Mouse (Mus musculus): ENCODE measurements at regions not wholly inside any gene's neighbourhood (a gene's known extent, or its start where the extent isn't known, plus 50 kb on each side); places are given as distances from the start of the nearest gene placed in this dataset.

DNA sequence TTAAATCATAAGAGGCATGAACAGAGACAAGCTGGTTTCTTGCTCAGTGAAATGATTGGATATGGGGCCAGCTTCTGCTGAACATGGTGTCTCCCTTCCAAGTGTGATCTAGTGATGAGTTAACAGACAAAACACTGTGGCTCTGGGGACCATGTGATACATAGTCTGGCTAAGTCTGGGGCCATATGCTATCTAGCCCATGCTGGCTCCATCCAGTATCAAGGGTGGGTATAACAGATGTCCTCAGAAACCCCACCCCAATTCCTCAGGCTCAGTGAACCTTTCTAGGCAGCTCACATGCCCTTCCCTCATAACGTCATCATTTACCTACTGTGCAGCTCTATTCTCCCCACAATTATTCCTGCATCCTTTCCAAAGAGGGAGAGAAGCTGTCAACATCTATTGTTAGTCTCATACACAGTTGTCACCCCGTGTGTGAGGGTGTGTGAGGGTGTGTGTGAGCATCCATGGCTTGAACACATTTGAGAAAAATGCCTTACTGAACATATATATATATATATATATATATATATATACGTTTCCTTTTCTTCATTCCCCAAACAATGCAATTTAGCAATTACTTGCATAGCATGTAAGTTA, 73.9 kb upstream of the Wscd1 start:
- TF ChIP-seq E2F4 (IDR thresholded peaks at IDR 0.05; ENCODE audit: borderline replicate concordance, low read depth, low read length) (no peak), CHD2 (IDR thresholded peaks at IDR 0.05; ENCODE audit: low read length) (no peak), POLR2AphosphoS5 (IDR thresholded peaks at IDR 0.05; ENCODE audit: borderline replicate concordance, low read depth, low read length) (no peak), MYB (IDR thresholded peaks at IDR 0.05; ENCODE audit: low read depth, low read length) (no peak), TAL1 (IDR thresholded peaks at IDR 0.05; ENCODE audit: low read length) (no peak), HCFC1 (IDR thresholded peaks at IDR 0.05; ENCODE audit: low read depth, low read length) (no peak), ZC3H11A (IDR thresholded peaks at IDR 0.05; ENCODE audit: low read depth, low read length) (no peak), TCF12 (IDR thresholded peaks at IDR 0.05; ENCODE audit: low read depth, low read length) (no peak), MEF2A (IDR thresholded peaks at IDR 0.05; ENCODE audit: extremely low read depth, insufficient replicate concordance, low read depth, low read length, poor library complexity, severe bottlenecking) (no peak), MXI1 (IDR thresholded peaks at IDR 0.05; ENCODE audit: low read depth, low read length) (no peak), RAD21 (IDR thresholded peaks at IDR 0.05; ENCODE audit: low read depth, low read length) (no peak), MYC (IDR thresholded peaks at IDR 0.05; ENCODE audit: low read depth, low read length) (no peak), USF1 (IDR thresholded peaks at IDR 0.05; ENCODE audit: low read depth, low read length) (no peak), MAZ (IDR thresholded peaks at IDR 0.05; ENCODE audit: low read depth, low read length) (no peak), NELFE (IDR thresholded peaks at IDR 0.05; ENCODE audit: low read depth, low read length) (no peak), ELF1 (IDR thresholded peaks at IDR 0.05; ENCODE audit: low read depth, low read length) (no peak), TBP (IDR thresholded peaks at IDR 0.05; ENCODE audit: low read depth, low read length) (no peak), ZNF384 (IDR thresholded peaks at IDR 0.05; ENCODE audit: low read depth, low read length) (no peak), GATA1 (IDR thresholded peaks at IDR 0.05; ENCODE audit: low read depth, low read length) (no peak), CHD1 (IDR thresholded peaks at IDR 0.05; ENCODE audit: low read depth, low read length) (no peak)
- Histone ChIP-seq H3K36me3 (ENCODE audit: control insufficient read depth in 1 of 2, insufficient read depth in 2 of 2, low read length in 2 of 2) (no peaks in the 10 kb centered on the region), H3K27ac (ENCODE audit: control insufficient read depth, low read depth, low read length) (no peak overlapping the region), H3K27me3 (ENCODE audit: control insufficient read depth in 1 of 2, insufficient read depth in 2 of 2, low read length in 2 of 2) (no peaks in the 10 kb centered on the region), H3K4me1 (ENCODE audit: control insufficient read depth in 1 of 2, insufficient read depth in 2 of 2, low read length in 2 of 2) (no peaks in the 10 kb centered on the region), H3K9me3 (replicated peaks; ENCODE audit: insufficient read depth, low read length) (no peaks in the 10 kb centered on the region), H3K79me2 (ENCODE audit: control insufficient read depth, insufficient read depth, low read length, poor library complexity) (no peaks in the 10 kb centered on the region), H3K9ac (ENCODE audit: control insufficient read depth, low read depth, low read length, poor library complexity, severe bottlenecking) (no peak overlapping the region), H3K4me3 (ENCODE audit: control insufficient read depth in 1 of 2, insufficient read depth in 1 of 2, low read depth in 2 of 2, low read length in 2 of 2) (no peak overlapping the region)
- DNase-seq (ENCODE audit: low read depth, low spot score), result no peak

DNA sequence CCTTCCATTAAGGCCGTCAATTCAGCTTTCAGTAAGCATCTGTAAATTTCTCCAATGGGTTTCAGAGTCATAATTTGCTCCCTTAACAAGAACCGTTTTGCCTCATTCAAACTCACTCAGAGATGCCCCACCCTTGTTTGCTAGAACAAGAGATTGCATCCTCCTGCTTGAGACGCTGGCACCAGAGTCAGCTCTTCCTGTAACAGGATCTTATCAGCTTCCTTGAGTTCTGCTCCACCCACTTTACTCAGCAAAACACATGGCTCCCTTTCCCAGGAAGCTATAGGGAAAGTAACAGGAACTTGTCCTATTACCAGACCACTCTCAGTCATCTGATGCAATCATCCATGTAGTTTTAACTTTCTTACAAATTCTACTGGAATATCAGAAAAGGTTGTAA, 52.7 kb upstream of the Wscd1 start:
- Histone ChIP-seq H3K4me3 (ENCODE audit: control insufficient read depth in 1 of 2, insufficient read depth in 1 of 2, low read depth in 2 of 2, low read length in 2 of 2) (no peak overlapping the region), H3K79me2 (ENCODE audit: control insufficient read depth, insufficient read depth, low read length, poor library complexity) (no peaks in the 10 kb centered on the region), H3K27ac (ENCODE audit: control insufficient read depth, low read depth, low read length) (no peak overlapping the region), H3K9me3 (replicated peaks; ENCODE audit: insufficient read depth, low read length) (no peaks in the 10 kb centered on the region), H3K9ac (ENCODE audit: control insufficient read depth, low read depth, low read length, poor library complexity, severe bottlenecking) (no peak overlapping the region), H3K36me3 (ENCODE audit: control insufficient read depth in 1 of 2, insufficient read depth in 2 of 2, low read length in 2 of 2) (no peaks in the 10 kb centered on the region), H3K4me1 (ENCODE audit: control insufficient read depth in 1 of 2, insufficient read depth in 2 of 2, low read length in 2 of 2) (no peaks in the 10 kb centered on the region), H3K27me3 (ENCODE audit: control insufficient read depth in 1 of 2, insufficient read depth in 2 of 2, low read length in 2 of 2) (no peaks in the 10 kb centered on the region)
- TF ChIP-seq MYC (IDR thresholded peaks at IDR 0.05; ENCODE audit: low read depth, low read length) (no peak), JUND (IDR thresholded peaks at IDR 0.05; ENCODE audit: low read depth, low read length) (no peak), ZNF384 (IDR thresholded peaks at IDR 0.05; ENCODE audit: low read depth, low read length) (no peak), NELFE (IDR thresholded peaks at IDR 0.05; ENCODE audit: low read depth, low read length) (no peak), BHLHE40 (IDR thresholded peaks at IDR 0.05; ENCODE audit: borderline replicate concordance, low read depth, low read length) (no peak), CHD2 (IDR thresholded peaks at IDR 0.05; ENCODE audit: low read length) (no peak), EP300 (IDR thresholded peaks at IDR 0.05; ENCODE audit: low read depth in 1 of 2, low read length in 2 of 2) (no peak), SIN3A (IDR thresholded peaks at IDR 0.05; ENCODE audit: low read length) (no peak), USF1 (IDR thresholded peaks at IDR 0.05; ENCODE audit: low read depth, low read length) (no peak), CHD1 (IDR thresholded peaks at IDR 0.05; ENCODE audit: low read depth, low read length) (no peak)
- no peak for DNase-seq (ENCODE audit: low read depth, low spot score)
